Mouse (Mus musculus) E14TG2a.4 (cell line): ENCODE data around the gene Prkn.

ENCODE experiments used
- CTCF ChIP-seq: conservative IDR thresholded peaks from 2 replicates; pipeline ENCODE4 v1.5.1; 2014; ENCODE audit warnings: low read length
- NANOG ChIP-seq: IDR thresholded peaks from 2 replicates; pipeline ENCODE4 v1.6.1; 2014; ENCODE audit warnings: borderline replicate concordance, low read length, mixed read lengths
- POU5F1 ChIP-seq: IDR thresholded peaks from 2 replicates; pipeline ENCODE4 v1.6.1; 2014; ENCODE audit warnings: low read length, borderline replicate concordance

DNA sequence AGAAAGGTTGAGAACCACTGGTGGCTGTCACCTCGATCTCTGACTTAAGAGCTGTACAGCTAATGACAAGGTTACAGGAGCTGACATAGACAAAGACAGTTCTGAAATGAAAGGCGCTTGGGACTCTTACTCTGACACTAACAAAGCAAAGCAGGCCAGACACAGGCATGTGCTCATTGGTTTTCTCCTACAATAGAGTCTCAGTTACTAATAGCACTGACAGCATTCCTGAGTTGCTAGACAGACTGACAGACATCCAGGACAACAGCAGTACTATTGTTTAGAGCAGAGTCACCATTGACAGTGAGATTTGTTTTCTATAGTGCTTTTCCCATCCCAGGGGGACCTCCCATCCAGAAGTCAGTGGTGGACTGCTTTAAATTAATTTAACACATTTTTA is 977.7 kb downstream of the Prkn start:
- TF ChIP-seq CTCF: no peak
- no peak for TF ChIP-seq POU5F1
- TF ChIP-seq NANOG: no peak
